Mouse (Mus musculus) MEL-GATA-1-ER (cell line): ENCODE measurements at regions not wholly inside any gene's neighbourhood (a gene's known extent, or its start where the extent isn't known, plus 50 kb on each side); places are given as distances from the start of the nearest gene placed in this dataset.

ENCODE experiments used
- DNase-seq: peaks from one replicate; pipeline ENCODE4 v3.0.0-alpha.2; 2012; ENCODE audit warnings: low read depth; ENCODE audit errors: extremely low read depth

- no peak for DNase-seq
These were observed 282.5 kb upstream of the Gjb5 start for GRCm38 (mm10) chr4:127640251-127641085.

- no peak for DNase-seq
These were observed 281.8 kb upstream of the Gjb5 start for GRCm38 (mm10) chr4:127639765-127640164.

DNA sequence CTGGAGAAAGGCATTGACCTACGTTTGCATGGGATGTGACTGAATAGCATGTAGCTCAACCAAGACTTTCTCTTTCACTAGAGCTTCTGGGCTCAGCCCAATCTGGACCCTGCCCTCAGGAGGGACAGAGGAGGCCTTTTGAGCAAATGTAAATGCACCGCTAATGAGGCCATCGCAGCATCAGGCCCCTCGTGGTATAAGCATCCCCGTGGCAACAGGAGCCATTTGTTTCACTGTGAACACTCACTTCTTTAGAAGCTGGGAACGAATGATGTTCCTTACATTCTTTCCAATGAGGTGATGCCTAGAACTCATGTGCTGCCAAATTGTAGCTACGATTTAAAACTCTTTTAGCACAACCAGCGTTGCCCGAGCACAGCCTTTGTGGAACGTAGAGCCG is 279.0 kb upstream of the Gjb5 start:
- no peak for DNase-seq

- no peak for DNase-seq
These were observed 277.3 kb upstream of the Gjb5 start for GRCm38 (mm10) chr4:127635262-127635661.

DNA sequence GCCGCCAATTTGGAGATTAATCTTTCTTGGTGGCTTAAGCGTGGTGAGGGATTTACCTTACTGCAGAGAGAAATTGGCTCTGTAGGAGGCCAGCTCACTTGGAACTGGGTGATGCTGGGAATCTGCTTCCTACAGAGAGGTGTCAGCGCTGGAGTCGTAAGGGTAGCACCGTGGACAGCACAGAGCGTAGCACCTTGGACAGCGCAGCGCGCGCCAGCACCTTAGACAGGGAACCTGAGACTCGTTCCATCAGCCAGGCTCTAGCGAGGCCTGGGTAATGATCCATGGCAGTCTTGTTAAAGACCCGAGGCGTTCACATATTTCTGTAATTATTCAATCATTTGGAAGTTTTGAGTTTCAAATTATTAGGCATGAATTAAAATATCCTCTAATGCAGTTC is 261.9 kb upstream of the Gjb5 start:
- no peak for DNase-seq

- no peak for DNase-seq
These were observed 254.8 kb upstream of the Gjb5 start for GRCm38 (mm10) chr4:127612761-127613160.

DNA sequence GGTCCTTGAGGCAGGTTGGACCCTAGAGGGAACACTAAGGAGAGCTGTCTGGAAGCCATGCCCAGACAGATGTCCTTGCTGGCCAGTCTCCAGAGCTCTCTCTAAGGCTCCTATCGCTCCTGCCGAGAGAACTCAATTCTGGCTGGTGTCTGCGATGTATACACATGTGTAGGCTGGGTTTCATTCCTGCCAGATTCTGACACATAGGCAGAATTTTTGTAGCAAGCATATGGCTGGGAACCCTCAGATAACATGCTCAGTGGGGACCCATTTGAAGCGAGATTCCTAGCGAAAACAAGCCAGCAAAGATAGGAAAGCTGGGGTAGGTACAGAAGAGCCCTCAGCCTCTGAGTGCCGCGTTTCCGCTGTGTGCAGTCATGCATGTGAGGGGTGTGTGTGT is 242.9 kb upstream of the Gjb5 start:
- DNase-seq: no peak

DNA sequence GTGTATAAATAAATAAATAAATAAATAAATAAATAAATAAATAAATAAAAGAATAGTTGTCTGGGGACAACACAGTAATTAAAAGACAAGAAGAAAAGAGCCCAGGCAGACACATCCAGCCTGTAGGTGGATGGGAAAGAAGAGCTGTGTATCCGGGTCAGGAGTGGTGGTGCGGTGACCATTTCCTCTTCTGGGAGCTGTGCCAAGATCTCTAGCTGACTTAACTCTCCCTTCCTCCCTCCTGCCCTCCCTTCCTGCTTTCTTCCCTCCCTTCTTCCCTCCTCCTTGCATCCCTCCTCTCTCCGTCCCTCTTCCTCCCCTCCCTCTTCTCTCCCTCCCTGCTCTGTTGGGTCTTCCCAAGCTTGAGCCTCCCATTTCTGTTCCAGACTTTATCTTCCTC is 240.6 kb upstream of the Gjb5 start:
- DNase-seq: no peak

- DNase-seq: no peak
These were observed 236.1 kb upstream of the Gjb5 start for GRCm38 (mm10) chr4:127594081-127594480.

- DNase-seq: no peak
These were observed 233.6 kb upstream of the Gjb5 start for GRCm38 (mm10) chr4:127591540-127591939.

DNA sequence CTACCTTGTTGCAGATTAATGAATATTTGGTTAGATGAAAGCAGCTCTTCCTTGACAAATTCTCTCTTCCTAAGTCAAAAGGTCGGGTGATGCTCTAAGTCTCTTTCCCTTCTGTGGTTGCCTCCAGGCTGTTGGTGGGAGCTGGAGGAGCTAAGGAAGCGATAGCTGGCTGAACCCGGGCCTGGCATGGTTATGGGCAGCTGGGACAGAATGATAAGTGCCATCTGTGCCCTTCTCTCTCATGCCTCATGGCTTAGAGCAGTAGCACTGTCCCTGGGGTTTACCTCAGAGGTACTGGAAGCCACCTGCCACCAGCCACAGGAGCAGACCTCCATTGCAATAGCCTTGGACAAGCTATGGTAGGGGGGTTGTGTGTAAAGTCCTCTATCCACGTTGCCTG is 228.8 kb upstream of the Gjb5 start:
- DNase-seq: no peak

DNA sequence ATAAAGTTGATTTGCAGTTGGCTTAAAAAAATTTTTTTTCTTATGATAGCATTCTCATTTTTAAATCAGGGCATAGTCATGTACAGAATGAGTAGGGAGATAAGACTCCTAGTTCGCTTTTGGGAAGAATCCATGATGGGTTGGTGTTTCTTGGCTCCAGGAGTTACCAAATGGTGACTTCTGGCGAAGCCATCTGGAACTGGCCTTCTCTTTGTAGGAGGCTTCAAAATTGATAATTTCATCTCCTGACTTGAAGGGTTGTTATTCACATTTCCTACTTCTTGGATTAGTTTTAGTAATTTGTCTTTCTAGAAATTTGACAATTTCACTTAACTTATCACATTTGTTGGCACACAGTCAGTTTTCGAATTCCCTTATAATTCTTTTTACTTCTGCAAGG is 218.5 kb upstream of the Gjb5 start:
- no peak for DNase-seq

GRCm38 (mm10) chr4:127562602-127563001 is 204.6 kb upstream of the Gjb5 start:
- no peak for DNase-seq

GRCm38 (mm10) chr4:127558572-127558971 is 200.6 kb upstream of the Gjb5 start:
- no peak for DNase-seq

DNA sequence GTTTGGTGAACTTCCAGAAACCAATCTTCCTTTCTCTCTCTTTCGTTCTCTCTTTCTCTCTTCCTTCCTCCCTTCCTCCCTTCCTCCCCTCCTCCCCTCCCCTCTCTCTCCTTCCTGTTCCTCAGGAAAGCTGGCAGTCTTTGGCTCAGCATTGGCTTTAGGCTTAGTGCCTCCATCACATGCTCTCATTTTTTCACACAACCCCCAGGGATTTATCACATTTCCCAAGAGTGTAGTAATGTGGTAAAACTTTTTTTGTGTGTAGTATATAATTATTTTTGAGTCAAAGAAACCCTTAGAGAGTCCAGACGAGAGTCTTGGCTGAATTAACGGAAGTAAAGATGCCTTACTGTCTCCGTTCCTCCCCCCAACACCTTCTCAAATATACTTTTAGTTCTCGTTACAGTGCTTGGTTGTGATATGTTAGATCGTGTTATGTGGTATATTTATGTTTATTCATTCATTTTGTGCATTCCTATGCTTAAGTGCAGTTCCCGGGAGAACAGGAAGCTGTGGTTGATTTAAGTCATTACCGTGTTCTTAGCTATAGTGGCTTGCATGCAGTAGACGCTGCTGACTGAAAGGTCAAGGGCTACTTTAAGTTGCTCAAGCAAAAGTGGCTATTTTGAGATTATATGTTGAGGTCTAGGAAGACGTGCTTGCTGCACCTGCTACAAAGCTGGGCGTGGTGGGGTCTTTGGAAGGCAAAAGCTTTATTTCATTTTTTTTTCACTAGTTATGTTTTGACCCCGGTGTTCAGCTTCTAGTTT is 194.7 kb upstream of the Gjb5 start:
- DNase-seq: no peak

DNA sequence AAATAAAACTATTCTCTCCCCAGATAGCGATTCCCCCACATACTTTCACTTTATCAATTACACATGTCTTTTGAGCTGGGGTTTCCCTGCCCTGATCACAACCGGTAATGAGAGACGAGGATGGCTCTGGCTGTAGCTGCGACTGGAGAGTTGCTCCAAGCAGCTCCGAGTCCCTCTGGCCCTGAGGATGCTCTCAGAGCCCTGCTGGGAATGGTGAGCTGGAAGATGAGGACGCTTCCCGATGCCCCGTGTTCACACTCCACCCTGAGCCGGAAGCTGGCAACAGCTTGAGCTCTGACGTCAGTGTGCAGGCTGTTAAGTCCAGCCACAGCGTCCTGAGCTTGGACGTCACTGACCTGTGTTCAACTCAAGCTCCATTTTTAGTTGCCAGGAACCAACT is 191.6 kb upstream of the Gjb5 start:
- no peak for DNase-seq

DNA sequence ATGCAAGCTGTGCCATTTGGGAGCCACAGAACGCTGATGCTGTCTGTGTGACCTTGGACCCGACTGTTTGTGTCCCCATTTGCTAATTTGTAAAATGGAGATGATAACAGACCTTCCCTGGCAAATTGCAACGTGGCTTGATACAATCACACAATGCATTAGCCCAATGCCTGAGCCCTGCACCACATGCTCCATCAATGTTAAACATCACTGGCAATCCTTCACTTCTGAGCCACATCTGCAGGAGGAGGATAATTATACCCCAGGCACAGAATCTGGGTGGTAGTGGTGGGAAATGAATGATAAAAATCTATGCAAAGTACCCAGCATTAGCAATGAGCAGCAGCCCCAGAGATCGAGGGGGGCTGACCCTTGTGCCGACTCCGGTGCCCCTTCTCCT is 191.0 kb upstream of the Gjb5 start:
- DNase-seq: no peak

DNA sequence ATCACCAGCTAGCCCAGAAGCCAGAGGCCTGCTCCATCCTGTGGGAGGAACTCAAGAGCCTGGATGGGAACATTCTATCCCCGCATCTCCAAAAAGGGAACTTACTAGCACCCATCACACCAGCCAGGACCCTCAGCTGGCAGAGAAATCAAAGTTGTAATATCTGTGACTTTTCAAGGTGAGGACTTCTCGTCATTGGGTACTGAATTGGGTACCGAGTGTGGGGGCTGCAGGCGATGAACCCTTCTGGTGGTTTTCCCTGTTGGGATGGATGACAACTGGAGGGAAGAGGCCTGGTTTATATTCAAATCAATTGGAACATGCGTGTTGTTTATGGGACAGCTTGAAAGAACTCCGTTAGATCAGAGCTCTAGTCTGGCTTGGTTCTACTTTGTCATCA is 187.1 kb upstream of the Gjb5 start:
- DNase-seq: no peak

DNA sequence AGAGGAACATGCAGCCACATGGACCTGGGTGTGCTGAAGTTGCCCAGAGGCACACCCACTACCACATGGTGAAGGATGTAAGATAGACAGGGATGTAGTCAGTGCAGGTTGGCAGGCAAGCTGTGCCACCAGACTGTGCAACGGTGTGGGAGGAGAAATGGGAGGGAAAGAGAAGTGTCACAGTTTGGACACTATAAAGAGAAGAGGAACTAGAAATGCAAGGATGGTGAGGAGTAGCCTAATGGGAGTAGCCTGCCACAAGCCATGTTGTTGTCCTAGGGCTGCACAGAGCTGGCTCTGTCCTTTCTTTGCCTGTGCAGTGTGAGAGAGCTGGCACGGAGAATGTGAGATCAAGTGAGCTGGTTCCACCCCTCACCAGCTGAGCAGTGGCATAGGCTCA is 185.3 kb upstream of the Gjb5 start:
- DNase-seq: no peak

DNA sequence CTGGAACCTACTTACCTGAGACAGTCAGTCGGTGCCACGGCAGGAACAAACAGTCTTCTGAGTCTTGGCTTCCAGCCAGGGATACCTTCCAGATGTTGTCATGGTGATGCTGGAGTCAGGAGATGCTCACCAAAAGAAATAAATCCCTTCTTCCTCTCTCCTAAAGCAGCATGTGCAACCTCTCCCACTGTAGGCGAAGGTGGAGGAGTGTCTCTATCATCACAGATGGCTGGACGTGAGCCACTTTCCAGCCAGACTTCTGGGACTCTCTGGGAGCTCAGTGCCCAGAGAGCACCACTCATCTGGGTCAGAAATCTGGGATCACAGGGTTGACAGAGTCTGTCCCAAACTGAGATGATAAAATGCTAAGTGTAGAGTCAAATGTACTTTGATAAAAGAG is 184.8 kb upstream of the Gjb5 start:
- no peak for DNase-seq

DNA sequence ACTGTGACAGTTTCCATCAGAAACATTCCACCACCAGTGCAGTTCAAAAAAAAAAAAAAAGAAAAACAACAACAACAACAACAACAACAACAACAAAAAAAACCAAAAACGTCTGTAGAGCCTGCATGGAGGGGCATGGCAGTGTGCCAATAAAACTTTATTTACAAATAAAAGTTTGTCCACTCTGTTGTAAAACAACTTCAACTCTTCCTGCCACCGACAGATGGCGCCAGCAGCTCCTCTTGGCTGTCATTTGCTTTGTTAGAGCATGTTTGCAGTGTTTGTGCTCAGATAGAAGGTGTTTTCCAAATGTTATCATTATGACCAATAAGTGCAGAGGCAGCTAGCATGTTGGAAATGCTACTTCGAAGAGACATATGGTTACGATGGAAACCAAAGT is 179.0 kb upstream of the Gjb5 start:
- no peak for DNase-seq

GRCm38 (mm10) chr4:127535630-127536029 is 177.6 kb upstream of the Gjb5 start:
- DNase-seq: no peak

- DNase-seq: no peak
These were observed 176.4 kb upstream of the Gjb5 start for GRCm38 (mm10) chr4:127534411-127534810.
